Comparison of ENCODE assay signal across 22 mouse cellular contexts in the genomic region with DNA sequence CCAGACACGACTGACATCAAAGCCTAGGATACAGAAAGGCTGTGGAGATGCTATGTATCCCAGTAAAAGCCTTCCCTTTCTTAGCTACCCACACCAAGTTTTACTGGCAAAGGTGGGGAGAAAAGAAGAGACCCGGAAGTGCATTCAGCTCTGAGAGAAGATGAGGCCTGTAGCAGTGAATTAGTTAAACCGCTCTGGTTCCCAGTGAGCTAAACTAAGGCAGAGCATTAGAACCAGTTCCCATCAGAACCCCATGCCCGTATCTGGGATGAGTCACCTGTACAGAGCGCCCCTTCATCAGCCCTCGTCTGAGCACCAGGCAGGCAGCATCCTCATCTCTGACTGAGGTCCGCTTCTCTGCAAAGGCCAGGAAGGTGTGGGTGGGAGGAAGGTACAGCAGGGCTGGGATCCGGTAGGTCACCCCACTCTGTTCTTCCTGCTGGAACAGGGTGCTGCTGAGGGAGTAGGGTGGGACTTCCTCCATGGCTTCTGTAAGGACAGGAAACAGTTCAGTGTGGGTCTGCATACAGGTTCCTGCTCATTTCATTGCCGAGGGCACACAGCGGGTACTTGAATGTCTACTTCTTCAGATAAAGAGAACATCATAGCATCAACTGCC. TPM values are rescaled to one million over a fixed set of nuclear protein-coding genes. Genes with fewer than 3 reads are reported as not detected.
A peak's percentile ranks its signal among the peaks of the same experiment; 100 is the strongest.
DNase-seq lines count a peak whose midpoint lies in the region; ATAC-seq and TF ChIP-seq lines count a peak whose summit lies in the region.
"Had no signal": no experiment of that assay in that cellular context is flagged by ENCODE, and none has a peak within 500 bp of the region (broad histone marks: within the 10 kb centered on the region; RNA-seq: fewer than 3 reads in every experiment).

No protein-coding gene starts in this region.

- no peaks in the 10 kb centered on the region for H3K9me3 ChIP-seq in hindbrain, embryonic 10.5 days
- no peaks in the 10 kb centered on the region for H3K9me3 ChIP-seq in hindbrain, embryonic 12.5 days (replicated peaks)
- H3K9me3 ChIP-seq in MEL (replicated peaks; ENCODE audit: insufficient read depth, low read length) = no peaks in the 10 kb centered on the region
- no peaks in the 10 kb centered on the region for H3K9me3 ChIP-seq in liver, embryonic 13.5 days (replicated peaks)
- H3K9me3 ChIP-seq: limb, embryonic 15.5 days had no signal

- peaks cover 8% of the 10 kb centered on the region for H3K4me1 ChIP-seq in hindbrain, embryonic 10.5 days (replicated peaks)
- H3K4me1 ChIP-seq in hindbrain, embryonic 12.5 days = peaks cover 4% of the 10 kb centered on the region; the same call in 1 of the 2 replicates
- peaks cover 31 to 43% of the 10 kb centered on the region in 2 experiments for H3K4me1 ChIP-seq in MEL (ENCODE audit: control insufficient read depth in 1 of 2, insufficient read depth in 2 of 2, low read length in 2 of 2)
- peaks cover 65% of the 10 kb centered on the region for H3K4me1 ChIP-seq in liver, embryonic 13.5 days (replicated peaks)

- H3K4me3 ChIP-seq in hindbrain, embryonic 10.5 days = no peak overlapping the region
- no peak overlapping the region for H3K4me3 ChIP-seq in hindbrain, embryonic 12.5 days
- H3K4me3 ChIP-seq in MEL (ENCODE audit: control insufficient read depth in 1 of 2, insufficient read depth in 1 of 2, low read depth in 2 of 2, low read length in 2 of 2) = peak overlapping the region; percentile 3 to 4; a peak in 1 of 4 replicates
- peak overlapping the region; percentile 30; the same call in 1 of the 2 replicates for H3K4me3 ChIP-seq in liver, embryonic 13.5 days (replicated peaks)
- H3K4me3 ChIP-seq: limb, embryonic 15.5 days; myocyte had no signal

- H3K36me3 ChIP-seq in hindbrain, embryonic 10.5 days = no peaks in the 10 kb centered on the region
- H3K36me3 ChIP-seq in hindbrain, embryonic 12.5 days = no peaks in the 10 kb centered on the region
- peaks cover 0 to 40% of the 10 kb centered on the region in 2 experiments; a peak in 2 of 4 replicates for H3K36me3 ChIP-seq in MEL (ENCODE audit: control insufficient read depth in 1 of 2, insufficient read depth in 2 of 2, low read length in 2 of 2)
- peaks cover 15% of the 10 kb centered on the region for H3K36me3 ChIP-seq in liver, embryonic 13.5 days
- H3K36me3 ChIP-seq: limb, embryonic 15.5 days had no signal

- ATAC-seq in hindbrain, embryonic 12.5 days (ENCODE audit: low FRiP score) = no peak
- no peak for ATAC-seq in liver, embryonic 13.5 days (ENCODE audit: low read depth)
- ATAC-seq in megakaryocyte-erythroid progenitor cell, adult 5-6 weeks (replicated peaks; ENCODE audit: low FRiP score, low TSS enrichment, poor library complexity, severe bottlenecking) = no peak
- ATAC-seq: forebrain, embryonic 16.5 days had no signal

- H3K9ac ChIP-seq in hindbrain, embryonic 12.5 days = no peak overlapping the region
- peak overlapping the region; percentile 34 for H3K9ac ChIP-seq in MEL (ENCODE audit: control insufficient read depth, low read depth, low read length, poor library complexity, severe bottlenecking)
- H3K9ac ChIP-seq in liver, embryonic 13.5 days = peak overlapping the region; percentile 57
- H3K9ac ChIP-seq: limb, embryonic 15.5 days had no signal

- no peak for TF ChIP-seq CTCF in MEL (IDR thresholded peaks at IDR 0.05 in 2 of 3, conservative IDR thresholded peaks at IDR 0.05 in 1 of 3; ENCODE audit: control insufficient read depth in 1 of 3, insufficient read depth in 1 of 3, low read depth in 2 of 3, low read length in 3 of 3, poor library complexity in 1 of 3, severe bottlenecking in 1 of 3)

- 0 out of 4 replicates have a peak, but pooled peaks have one; percentile 12 to 25 for TF ChIP-seq EP300 in MEL (IDR thresholded peaks at IDR 0.05; ENCODE audit: low read depth in 1 of 2, low read length in 2 of 2)

- 0 out of 2 replicates have a peak overlapping the region, but pooled peaks have one; percentile 16 for H3K27ac ChIP-seq in hindbrain, embryonic 10.5 days
- H3K27ac ChIP-seq in hindbrain, embryonic 12.5 days = no peak overlapping the region
- peak overlapping the region; percentile 79 for H3K27ac ChIP-seq in MEL (ENCODE audit: control insufficient read depth, low read depth, low read length)
- H3K27ac ChIP-seq in liver, embryonic 13.5 days = peak overlapping the region; percentile 91
- H3K27ac ChIP-seq: limb, embryonic 15.5 days had no signal

- H3K27me3 ChIP-seq in hindbrain, embryonic 10.5 days (ENCODE audit: insufficient read depth, poor library complexity, severe bottlenecking) = no peaks in the 10 kb centered on the region
- H3K27me3 ChIP-seq in hindbrain, embryonic 12.5 days = no peaks in the 10 kb centered on the region
- H3K27me3 ChIP-seq in MEL (ENCODE audit: control insufficient read depth in 1 of 2, insufficient read depth in 2 of 2, low read length in 2 of 2) = no peaks in the 10 kb centered on the region
- H3K27me3 ChIP-seq in liver, embryonic 13.5 days = no peaks in the 10 kb centered on the region
- H3K27me3 ChIP-seq: limb, embryonic 15.5 days had no signal

- 85% methylated on average over 10 of the region's 10 CpGs for WGBS in hindbrain, embryonic 10.5 days
- 91% methylated on average over 10 of the region's 10 CpGs for WGBS in hindbrain, embryonic 12.5 days
- WGBS in liver, embryonic 13.5 days (ENCODE audit: insufficient replicate concordance) = 74% methylated on average over 10 of the region's 10 CpGs

- H3K79me2 ChIP-seq in MEL (ENCODE audit: control insufficient read depth, insufficient read depth, low read length, poor library complexity) = no peaks in the 10 kb centered on the region; the same call in 1 of the 2 replicates

- no peak for DNase-seq in hindbrain, embryonic 10.5 days (ENCODE audit: low spot score)
- peak; percentile 49 for DNase-seq in MEL (ENCODE audit: low read depth, low spot score)
- DNase-seq in liver, embryonic 13.5 days = no peak
- DNase-seq in thymus, postnatal 4 days = peak; percentile 45
- DNase-seq in right cerebral cortex, postnatal 25 days = no peak
- DNase-seq: cerebellum, postnatal 10 days; heart, adult 18-20 months; heart, postnatal 4 days; lung, postnatal 14 days had no signal

- no peak for TF ChIP-seq POLR2A in MEL (IDR thresholded peaks at IDR 0.05; ENCODE audit: control insufficient read depth in 1 of 2, insufficient read depth in 1 of 2, low read depth in 1 of 2, low read length in 2 of 2, poor library complexity in 1 of 2)

- TF ChIP-seq RAD21 in MEL (IDR thresholded peaks at IDR 0.05; ENCODE audit: low read depth, low read length) = no peak

- no peak overlapping the region for H3K4me2 ChIP-seq in hindbrain, embryonic 12.5 days (replicated peaks)
- H3K4me2 ChIP-seq in liver, embryonic 13.5 days = peak overlapping the region; percentile 64
- H3K4me2 ChIP-seq: limb, embryonic 15.5 days; midbrain, embryonic 11.5 days had no signal

TF ChIP-seq in MEL, 35 proteins besides CTCF, POLR2A, EP300 and RAD21:
- peak; percentile 91 for TF ChIP-seq TBP (IDR thresholded peaks at IDR 0.05; ENCODE audit: low read depth, low read length)
- TF ChIP-seq E2F4 (IDR thresholded peaks at IDR 0.05; ENCODE audit: borderline replicate concordance, low read depth, low read length) = no peak

RNA-seq across cellular contexts. Expression of a gene that starts 5.1 kb away (rescaled TPM):
- polyA plus RNA-seq in hindbrain, embryonic 10.5 days (2016; fragmentation: Nextera tagmentation; extraction: Ambion mirVana) = 1.9 and 2.1 TPM in 2 replicates
- 2.3 and 2.5 TPM in 2 replicates for polyA plus RNA-seq in hindbrain, embryonic 12.5 days (2016; fragmentation: Nextera tagmentation; extraction: Ambion mirVana)
- total RNA-seq in MEL (2012; rRNA removed) = 3.0 and 3.1 TPM in 2 replicates
- 1 to 10 TPM in 1 of 2 experiments, not detected in 1; 3.5 TPM for polyA plus RNA-seq in MEL (2012; ENCODE audit: insufficient read depth in 1 of 2, insufficient read length in 2 of 2, low read depth in 1 of 2, low replicate concordance in 2 of 2, missing spikeins in 1 of 2)
- polyA plus RNA-seq in liver, embryonic 13.5 days (2015; fragmentation: Nextera tagmentation; extraction: Ambion mirVana) = 4.2 and 4.8 TPM in 2 replicates
- total RNA-seq in megakaryocyte-erythroid progenitor cell, adult 5-6 weeks (2014; fragmentation: Nextera tagmentation) = 3.9 and 8.1 TPM in 2 replicates
- total RNA-seq in megakaryocyte-erythroid progenitor cell, adult 5-6 weeks (2017) = 3.9 and 5.8 TPM in 2 replicates

RNA-seq across cellular contexts. Expression of a gene that starts 35.8 kb away (rescaled TPM):
- 0.46 and 0.68 TPM in 2 replicates for polyA plus RNA-seq in hindbrain, embryonic 10.5 days (2016; fragmentation: Nextera tagmentation; extraction: Ambion mirVana)
- polyA plus RNA-seq in hindbrain, embryonic 12.5 days (2016; fragmentation: Nextera tagmentation; extraction: Ambion mirVana) = 0.44 and 0.94 TPM in 2 replicates
- 0.42 and 0.58 TPM in 2 replicates for total RNA-seq in MEL (2012; rRNA removed)
- 1 to 10 TPM in 1 of 2 experiments, not detected in 1; 1.2 TPM for polyA plus RNA-seq in MEL (2012; ENCODE audit: insufficient read depth in 1 of 2, insufficient read length in 2 of 2, low read depth in 1 of 2, low replicate concordance in 2 of 2, missing spikeins in 1 of 2)
- not detected in 2 replicates for polyA plus RNA-seq in liver, embryonic 13.5 days (2015; fragmentation: Nextera tagmentation; extraction: Ambion mirVana)
- 0.07 TPM in 1 of 2 replicates, not detected in the other for total RNA-seq in megakaryocyte-erythroid progenitor cell, adult 5-6 weeks (2014; fragmentation: Nextera tagmentation)
- not detected in 2 replicates for total RNA-seq in megakaryocyte-erythroid progenitor cell, adult 5-6 weeks (2017)

RNA-seq across cellular contexts. Expression of a gene that starts 40.1 kb away (rescaled TPM):
- 352 and 393 TPM in 2 replicates for polyA plus RNA-seq in hindbrain, embryonic 10.5 days (2016; fragmentation: Nextera tagmentation; extraction: Ambion mirVana)
- 352 and 354 TPM in 2 replicates for polyA plus RNA-seq in hindbrain, embryonic 12.5 days (2016; fragmentation: Nextera tagmentation; extraction: Ambion mirVana)
- 203 and 241 TPM in 2 replicates for total RNA-seq in MEL (2012; rRNA removed)
- 100 to 1,000 TPM in 1 of 2 experiments, not detected in 1; 152 TPM for polyA plus RNA-seq in MEL (2012; ENCODE audit: insufficient read depth in 1 of 2, insufficient read length in 2 of 2, low read depth in 1 of 2, low replicate concordance in 2 of 2, missing spikeins in 1 of 2)
- polyA plus RNA-seq in liver, embryonic 13.5 days (2015; fragmentation: Nextera tagmentation; extraction: Ambion mirVana) = 216 and 254 TPM in 2 replicates
- total RNA-seq in megakaryocyte-erythroid progenitor cell, adult 5-6 weeks (2014; fragmentation: Nextera tagmentation) = 93.4 and 132 TPM in 2 replicates
- total RNA-seq in megakaryocyte-erythroid progenitor cell, adult 5-6 weeks (2017) = 136 and 153 TPM in 2 replicates

RNA-seq across cellular contexts. Expression of a gene that starts 59.8 kb away (rescaled TPM):
- not detected in 2 replicates for polyA plus RNA-seq in hindbrain, embryonic 10.5 days (2016; fragmentation: Nextera tagmentation; extraction: Ambion mirVana)
- not detected in 2 replicates for polyA plus RNA-seq in hindbrain, embryonic 12.5 days (2016; fragmentation: Nextera tagmentation; extraction: Ambion mirVana)
- total RNA-seq in MEL (2012; rRNA removed) = not detected in 2 replicates
- polyA plus RNA-seq in MEL (2012; ENCODE audit: insufficient read depth in 1 of 2, insufficient read length in 2 of 2, low read depth in 1 of 2, low replicate concordance in 2 of 2, missing spikeins in 1 of 2) = not detected
- not detected in 2 replicates for polyA plus RNA-seq in liver, embryonic 13.5 days (2015; fragmentation: Nextera tagmentation; extraction: Ambion mirVana)
- total RNA-seq in megakaryocyte-erythroid progenitor cell, adult 5-6 weeks (2014; fragmentation: Nextera tagmentation) = not detected in 2 replicates
- total RNA-seq in megakaryocyte-erythroid progenitor cell, adult 5-6 weeks (2017) = not detected in 2 replicates
- total RNA-seq: adrenal gland, postnatal 4 days; gastrocnemius, adult 18-20 months; heart, adult 18-20 months; heart, postnatal 4 days; layer of hippocampus, adult 18-20 months; left cerebral cortex, postnatal 14 days had no signal
- polyA plus RNA-seq: C2C12; forebrain, embryonic 16.5 days; intestine, embryonic 14.5 days; kidney, embryonic 16.5 days; limb, embryonic 15.5 days; midbrain, embryonic 11.5 days; myocyte had no signal

Comparison
In these comparisons a context has a peak if more than half of its experiments do, and no peak if none do; other contexts are left out.
1. DNase-seq: peak in MEL (single experiment) and thymus, postnatal 4 days (single experiment); none in hindbrain, embryonic 10.5 days (single experiment), liver, embryonic 13.5 days (single experiment) and right cerebral cortex, postnatal 25 days (single experiment).
2. H3K4me3 ChIP-seq: peak in MEL (2 of 2) and liver, embryonic 13.5 days (single experiment); none in hindbrain, embryonic 10.5 days (single experiment) and hindbrain, embryonic 12.5 days (single experiment).